Mouse (Mus musculus) sigmoid colon, adult 10 weeks (tissue): ENCODE results near the gene Nutf2-ps1. TPM values are rescaled to one million over a fixed set of nuclear protein-coding genes. Genes with fewer than 3 reads are reported as not detected.

Experiments used
- polyA plus RNA-seq: library from polyadenylated mRNA; stranded (reverse); fragments of 350-450 nt; fragmentation: Illumina TruSeq; extraction: RNeasy Lipid Tissue Mini Kit (QIAGEN cat#74804); gene quantifications from one replicate; pipeline ENCODE4 v1.2.3, GENCODE M21; 2014; ENCODE audit warnings: low read depth, low replicate concordance

Nutf2-ps1 gene
- 18.7 TPM for polyA plus RNA-seq

GRCm38 (mm10) chr19:53588968-53589367, at the start of gene Nutf2-ps1:
Gene Nutf2-ps1, minus strand, starts transcription at chr19:53589068.

GRCm38 (mm10) chr19:53599757-53600539, 11.1 kb upstream of the Nutf2-ps1 start, which contains the start of gene Smc3:
Gene Smc3, plus strand, starts transcription at chr19:53600398.

Other genes starting within 250 kb of the Nutf2-ps1 start
- gene Gm10197, start 217.3 kb downstream of the Nutf2-ps1 start, polyA plus RNA-seq: not detected
- 104 TPM for gene Smndc1, start 198.5 kb downstream of the Nutf2-ps1 start, polyA plus RNA-seq
- 2.6 TPM for gene Dusp5, start 60.0 kb downstream of the Nutf2-ps1 start, polyA plus RNA-seq
- gene Smc3, start 11.3 kb upstream of the Nutf2-ps1 start, polyA plus RNA-seq: 111 TPM
- gene Rbm20, start 88.2 kb upstream of the Nutf2-ps1 start, polyA plus RNA-seq: 1.5 TPM